Mouse (Mus musculus) kidney, adult 2 months (tissue): ENCODE results near the gene Ppm1h.

Experiments used
- CTCF ChIP-seq: fragments of 200-500 bp; conservative IDR thresholded peaks from 2 replicates; pipeline ENCODE4 v1.5.1; 2011; ENCODE audit warnings: low read depth, mild to moderate bottlenecking, control low read depth, low read length, moderate library complexity, mixed read lengths; ENCODE audit not compliant: insufficient read depth, insufficient read length
- POLR2A ChIP-seq: fragments of 200-500 bp; IDR thresholded peaks from one replicate; pipeline ENCODE4 v1.6.1; 2011; ENCODE audit warnings: low read depth, low read length, control low read depth

- TF ChIP-seq CTCF (no peak), POLR2A (no peak)
Measured at GRCm38 (mm10) chr10:122976038-122976437, 297.5 kb downstream of the Ppm1h start.
